Mouse (Mus musculus) frontal cortex, postnatal 25 days (tissue): ENCODE results near the gene Ttc8.

Source experiments
- DNase-seq, 2 experiments: peaks; one replicate each; pipeline ENCODE4 v3.0.0; 2022; ENCODE audit warnings: low spot score in 2 of 2

Gene Ttc8

DNA sequence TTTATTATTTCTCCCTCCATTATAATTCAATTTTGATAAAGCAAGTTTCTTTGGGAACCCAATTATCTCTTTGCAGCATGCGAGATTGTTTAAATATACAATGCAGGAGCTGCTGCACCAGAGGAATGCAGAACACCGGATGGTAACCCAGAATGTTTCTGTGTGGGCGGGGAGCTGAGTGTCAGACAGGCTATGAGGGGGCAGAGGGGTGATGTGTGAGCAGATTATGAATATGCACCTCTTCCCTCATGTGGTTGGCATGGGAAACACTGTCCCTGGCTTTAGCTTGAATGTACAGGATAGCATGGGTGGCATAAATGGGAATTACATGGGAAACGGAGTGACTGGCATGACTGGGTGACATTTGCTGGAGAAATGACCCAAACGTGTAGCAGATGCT lies 108.3 kb downstream of the Ttc8 start:
- DNase-seq: no peak

DNA sequence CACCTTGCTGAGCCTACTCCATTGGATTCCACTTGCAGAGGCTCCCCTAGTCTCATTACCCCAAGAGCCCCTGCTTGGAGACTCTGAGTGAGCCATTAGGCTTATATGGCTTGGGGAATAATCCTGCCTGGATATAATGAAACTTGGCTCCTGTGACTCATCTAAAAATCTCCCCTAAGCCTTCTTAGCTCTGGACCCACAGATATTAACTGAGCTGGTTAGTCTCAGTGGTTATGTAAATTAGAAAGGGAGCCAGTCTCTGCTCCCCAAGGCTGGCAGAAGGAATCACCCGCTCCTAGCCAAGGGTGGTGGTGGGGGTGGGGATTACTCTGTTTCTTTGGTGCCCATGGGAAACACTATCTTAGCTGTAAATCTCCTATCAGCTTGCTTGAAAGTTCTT lies 109.6 kb downstream of the Ttc8 start:
- no peak for DNase-seq
